Mouse (Mus musculus) heart, adult 2 months (tissue): ENCODE measurements around the gene Nf2.

Experiments used
- EP300 ChIP-seq: fragments of 200-500 bp; IDR thresholded peaks from 2 replicates; pipeline ENCODE4 v1.6.1; 2011; ENCODE audit warnings: low read depth, low read length, control low read depth; ENCODE audit not compliant: insufficient read depth
- POLR2A ChIP-seq: fragments of 200-500 bp; IDR thresholded peaks from 2 replicates; pipeline ENCODE4 v1.6.1; 2011; ENCODE audit warnings: mild to moderate bottlenecking, low read depth, low read length, control low read depth; ENCODE audit not compliant: insufficient read depth

DNA sequence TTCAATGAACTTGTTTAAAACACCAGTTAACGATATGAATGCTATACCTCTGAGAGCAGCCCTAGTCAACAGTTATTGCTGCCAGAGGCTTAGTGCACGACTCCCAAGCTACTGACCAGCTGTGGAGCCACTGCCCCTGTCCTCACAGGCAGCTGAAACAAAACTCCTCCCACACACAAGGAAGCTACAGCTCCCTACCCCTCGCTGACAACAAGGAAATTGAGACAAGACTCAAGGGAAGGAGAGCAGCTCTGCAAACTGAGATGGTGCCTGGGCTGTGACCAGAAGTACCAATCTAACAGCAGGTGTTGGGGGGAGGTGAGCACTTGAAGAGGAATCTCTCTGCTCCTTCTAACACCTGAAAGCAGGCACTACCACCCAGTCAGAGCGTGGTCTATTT lies 48.7 kb downstream of the Nf2 start:
- no peak for TF ChIP-seq POLR2A
- no peak for TF ChIP-seq EP300
